Mouse (Mus musculus) hindbrain, embryonic 11.5 days (tissue): ENCODE results near the gene Crtac1. TPM values are rescaled to one million over a fixed set of nuclear protein-coding genes. Genes with fewer than 3 reads are reported as not detected.

ENCODE experiments used
- ATAC-seq: fragments of 200-750 bp; cut with Nextera tagmentation; 2 replicates; pipeline ENCODE4 v1.8.0; 2017; ENCODE audit warnings: mild to moderate bottlenecking, moderate TSS enrichment, moderate library complexity; ENCODE audit not compliant: low FRiP score
- DNase-seq: peaks from one replicate; pipeline ENCODE4 v3.0.0-alpha.2; 2015; ENCODE audit warnings: low spot score
- H3K27ac ChIP-seq: fragments of 300-500 bp; sonication (generic); 2 replicates; pipeline ENCODE4 v1.5.1; 2014; ENCODE audit warnings: mild to moderate bottlenecking, low read depth, low read length
- H3K27me3 ChIP-seq: fragments of 300-500 bp; sonication (generic); 2 replicates; pipeline ENCODE4 v1.6.1; 2014; ENCODE audit warnings: mild to moderate bottlenecking, low read length, moderate library complexity, mixed read lengths; ENCODE audit not compliant: control insufficient read depth, insufficient read depth
- H3K36me3 ChIP-seq: fragments of 300-500 bp; sonication (generic); 2 replicates; pipeline ENCODE4 v1.6.1; 2014; ENCODE audit warnings: mild to moderate bottlenecking, low read length, moderate library complexity, mixed read lengths; ENCODE audit not compliant: control insufficient read depth, insufficient read depth
- H3K4me1 ChIP-seq: fragments of 300-500 bp; sonication (generic); replicated peaks from 2 replicates; pipeline ENCODE4 v1.6.1; 2014; ENCODE audit warnings: low read length, mixed read lengths; ENCODE audit not compliant: control insufficient read depth, insufficient read depth
- H3K4me2 ChIP-seq: fragments of 300-500 bp; sonication (generic); replicated peaks from 2 replicates; pipeline ENCODE4 v1.6.1; 2014; ENCODE audit warnings: mild to moderate bottlenecking, low read depth, low read length
- H3K4me3 ChIP-seq: fragments of 300-500 bp; sonication (generic); 2 replicates; pipeline ENCODE4 v1.5.1; 2014; ENCODE audit warnings: low read depth, low read length
- H3K9ac ChIP-seq: fragments of 300-500 bp; sonication (generic); 2 replicates; pipeline ENCODE4 v1.6.1; 2014; ENCODE audit warnings: low read depth, low read length
- H3K9me3 ChIP-seq: fragments of 300-500 bp; sonication (generic); 2 replicates; pipeline ENCODE4 v1.6.1; 2016; ENCODE audit warnings: low read length; ENCODE audit not compliant: control insufficient read depth
- WGBS: fragments of 180-500 bp; shearing (Covaris S2); extraction: QIAGEN DNeasy Blood & Tissue Kit; methylation state at CpG from one replicate; pipeline ENCODE4 v1.1.7; 2014; 5-methylcytosine and 5-hydroxymethylcytosine counted together
- polyA plus RNA-seq: library from polyadenylated mRNA; unstranded; fragments of >200 nt; fragmentation: Nextera tagmentation; extraction: Ambion mirVana; gene quantifications from 2 replicates; pipeline ENCODE4 v1.2.1, GENCODE M21; 2014

Crtac1 gene
- polyA plus RNA-seq, 1 experiment from 2014 or later: 13.0 TPM

- WGBS: 60% methylated on average over 9 of the region's 9 CpGs
- DNase-seq (no peak), ATAC-seq (no peak)
- Histone ChIP-seq H3K4me3 (no peak overlapping the region), H3K36me3 (no peaks in the 10 kb centered on the region), H3K27ac (no peak overlapping the region), H3K9me3 (no peaks in the 10 kb centered on the region), H3K27me3 (no peaks in the 10 kb centered on the region), H3K4me2 (no peak overlapping the region), H3K4me1 (no peaks in the 10 kb centered on the region), H3K9ac (no peak overlapping the region)
These were observed 99.4 kb downstream of the Crtac1 start for GRCm38 (mm10) chr19:42332081-42332736.

- 93% methylated on average over 7 of the region's 7 CpGs for WGBS
- no peaks in the 10 kb centered on the region for H3K36me3 ChIP-seq
- no peak overlapping the region for H3K27ac ChIP-seq
- no peak overlapping the region for H3K9ac ChIP-seq
- no peaks in the 10 kb centered on the region for H3K4me1 ChIP-seq
- H3K9me3 ChIP-seq: no peaks in the 10 kb centered on the region
- ATAC-seq (no peak), DNase-seq (no peak)
- no peak overlapping the region for H3K4me3 ChIP-seq
- H3K27me3 ChIP-seq: no peaks in the 10 kb centered on the region
- no peak overlapping the region for H3K4me2 ChIP-seq
These were observed 100.1 kb downstream of the Crtac1 start for GRCm38 (mm10) chr19:42331446-42331845.

- no peak overlapping the region for H3K9ac ChIP-seq
- no peaks in the 10 kb centered on the region for H3K36me3 ChIP-seq
- no peaks in the 10 kb centered on the region for H3K4me1 ChIP-seq
- 80% methylated on average over 9 of the region's 9 CpGs for WGBS
- DNase-seq: no peak
- no peak overlapping the region for H3K4me3 ChIP-seq
- H3K4me2 ChIP-seq: no peak overlapping the region
- no peak overlapping the region for H3K27ac ChIP-seq
- no peak for ATAC-seq
- no peaks in the 10 kb centered on the region for H3K9me3 ChIP-seq
- H3K27me3 ChIP-seq: peaks cover 2% of the 10 kb centered on the region; the same call in 1 of the 2 replicates
These were observed 103.4 kb downstream of the Crtac1 start for GRCm38 (mm10) chr19:42328160-42328559.

GRCm38 (mm10) chr19:42325894-42326293, 105.7 kb downstream of the Crtac1 start:
- 12% methylated on average over 11 of the region's 11 CpGs for WGBS
- no peak for ATAC-seq

GRCm38 (mm10) chr19:42322357-42323090, 109.1 kb downstream of the Crtac1 start:
- H3K9me3 ChIP-seq: no peaks in the 10 kb centered on the region
- DNase-seq (no peak), ATAC-seq (no peak)
- no peak overlapping the region for H3K9ac ChIP-seq
- H3K4me1 ChIP-seq: no peaks in the 10 kb centered on the region; the same call in 1 of the 2 replicates
- no peaks in the 10 kb centered on the region for H3K36me3 ChIP-seq
- H3K27ac ChIP-seq: peak overlapping the region; percentile 24; the same call in 1 of the 2 replicates
- H3K27me3 ChIP-seq: peaks cover 2% of the 10 kb centered on the region; the same call in 1 of the 2 replicates
- H3K4me2 ChIP-seq: no peak overlapping the region
- H3K4me3 ChIP-seq: no peak overlapping the region
- WGBS: 56% methylated on average over 12 of the region's 12 CpGs

More at GRCm38 (mm10) chr19:42325894-42326293, 105.7 kb downstream of the Crtac1 start:
- no peak overlapping the region for H3K4me2 ChIP-seq
- H3K4me1 ChIP-seq: no peaks in the 10 kb centered on the region
- H3K27me3 ChIP-seq: peaks cover 2% of the 10 kb centered on the region; the same call in 1 of the 2 replicates
- H3K36me3 ChIP-seq: no peaks in the 10 kb centered on the region
- peak; percentile 69 for DNase-seq
- no peak overlapping the region for H3K9ac ChIP-seq
- no peaks in the 10 kb centered on the region for H3K9me3 ChIP-seq
- no peak overlapping the region for H3K27ac ChIP-seq
- no peak overlapping the region for H3K4me3 ChIP-seq

GRCm38 (mm10) chr19:42321936-42322335, 109.6 kb downstream of the Crtac1 start:
- Histone ChIP-seq H3K4me2 (no peak overlapping the region), H3K36me3 (no peaks in the 10 kb centered on the region), H3K4me3 (no peak overlapping the region), H3K4me1 (no peaks in the 10 kb centered on the region; the same call in 1 of the 2 replicates), H3K9ac (no peak overlapping the region), H3K27me3 (peaks cover 2% of the 10 kb centered on the region; the same call in 1 of the 2 replicates), H3K27ac (no peak overlapping the region), H3K9me3 (no peaks in the 10 kb centered on the region)
- DNase-seq (no peak), ATAC-seq (peak; percentile 26; the same call in 1 of the 2 replicates)
- WGBS: 36% methylated on average over 5 of the region's 5 CpGs

GRCm38 (mm10) chr19:42317648-42318425, 113.7 kb downstream of the Crtac1 start:
- DNase-seq (no peak), ATAC-seq (no peak)
- Histone ChIP-seq H3K36me3 (no peaks in the 10 kb centered on the region), H3K4me2 (no peak overlapping the region), H3K9ac (no peak overlapping the region), H3K27me3 (no peaks in the 10 kb centered on the region), H3K4me1 (peaks cover 7% of the 10 kb centered on the region; the same call in 1 of the 2 replicates), H3K27ac (peak overlapping the region; percentile 58), H3K4me3 (no peak overlapping the region), H3K9me3 (no peaks in the 10 kb centered on the region)
- WGBS: 68% methylated on average over 18 of the region's 18 CpGs

- ATAC-seq: no peak
- H3K4me1 ChIP-seq: peaks cover 7% of the 10 kb centered on the region; the same call in 1 of the 2 replicates
- no peaks in the 10 kb centered on the region for H3K36me3 ChIP-seq
- H3K27ac ChIP-seq: no peak overlapping the region
- no peak overlapping the region for H3K4me2 ChIP-seq
- no peaks in the 10 kb centered on the region for H3K9me3 ChIP-seq
- H3K4me3 ChIP-seq: no peak overlapping the region
- 70% methylated on average over 8 of the region's 8 CpGs for WGBS
- no peak for DNase-seq
- H3K9ac ChIP-seq: no peak overlapping the region
- no peaks in the 10 kb centered on the region for H3K27me3 ChIP-seq
These were observed 114.6 kb downstream of the Crtac1 start for GRCm38 (mm10) chr19:42316998-42317397.
